Mouse (Mus musculus) CH12.LX (cell line): ENCODE measurements around the gene Pofut2.

Source experiments
- BHLHE40 ChIP-seq: IDR thresholded peaks from 2 replicates; pipeline ENCODE4 v1.6.1; 2011; ENCODE audit warnings: mild to moderate bottlenecking, low read depth, low read length, improper control_type of control experiment
- CTCF ChIP-seq, 2 experiments: IDR thresholded peaks in 1 of 2; conservative IDR thresholded peaks in 1 of 2; 2 replicates each; pipeline ENCODE4 v1.5.1; 2011 to 2012; ENCODE audit warnings: low read depth in 2 of 2, low read length in 2 of 2, improper control_type of control experiment in 1 of 2, inconsistent platforms in 1 of 2, mild to moderate bottlenecking in 1 of 2, moderate library complexity in 1 of 2
- GABPA ChIP-seq: IDR thresholded peaks from 2 replicates; pipeline ENCODE4 v1.6.1; 2012; ENCODE audit warnings: low read depth, low read length, improper control_type of control experiment, inconsistent platforms; ENCODE audit not compliant: insufficient replicate concordance
- JUN ChIP-seq: IDR thresholded peaks from 2 replicates; pipeline ENCODE4 v1.6.1; 2011; ENCODE audit warnings: low read depth, mild to moderate bottlenecking, low read length, improper control_type of control experiment, moderate library complexity; ENCODE audit not compliant: insufficient read depth
- MAZ ChIP-seq: IDR thresholded peaks from 2 replicates; pipeline ENCODE4 v1.6.1; 2012; ENCODE audit warnings: low read depth, mild to moderate bottlenecking, inconsistent platforms, low read length, improper control_type of control experiment, moderate library complexity
- NELFE ChIP-seq: IDR thresholded peaks from 2 replicates; pipeline ENCODE4 v1.6.1; 2011; ENCODE audit warnings: low read depth, low read length, improper control_type of control experiment
- POLR2A ChIP-seq: IDR thresholded peaks from 2 replicates; pipeline ENCODE4 v1.6.1; 2011; ENCODE audit warnings: low read depth, mild to moderate bottlenecking, improper control_type of control experiment, low read length
- ZC3H11A ChIP-seq: IDR thresholded peaks from 2 replicates; pipeline ENCODE4 v1.6.1; 2012; ENCODE audit warnings: low read depth, mild to moderate bottlenecking, inconsistent platforms, low read length, improper control_type of control experiment
- ZMIZ1 ChIP-seq: IDR thresholded peaks from 2 replicates; pipeline ENCODE4 v1.6.1; 2012; ENCODE audit warnings: low read depth, mild to moderate bottlenecking, inconsistent platforms, low read length, improper control_type of control experiment

DNA sequence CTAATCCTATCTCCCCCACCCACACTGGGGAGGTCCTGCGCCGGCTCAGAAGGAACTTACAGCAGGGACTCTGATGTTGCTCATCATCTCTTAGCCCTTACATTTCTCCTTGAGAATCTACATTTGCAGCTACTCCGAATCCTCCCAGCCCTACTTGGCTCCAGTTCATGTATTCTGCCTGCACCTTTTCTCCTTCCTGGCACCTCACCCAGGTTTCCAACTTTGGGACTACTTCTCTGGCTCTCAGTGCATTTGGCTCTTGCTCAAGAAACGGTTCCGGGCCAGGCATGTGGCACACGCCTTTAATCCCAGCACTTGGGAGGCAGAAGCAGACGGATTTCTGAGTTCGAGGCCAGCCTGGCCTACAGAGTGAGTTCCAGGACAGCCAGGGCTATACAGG lies 28.6 kb downstream of the Pofut2 start:
- TF ChIP-seq GABPA (no peak), CTCF (conservative IDR thresholded peaks at IDR 0.05 in 1 of 2, IDR thresholded peaks at IDR 0.05 in 1 of 2; ENCODE audit: low read depth in 2 of 2, low read length in 2 of 2) (no peak), POLR2A (no peak), ZMIZ1 (no peak), ZC3H11A (no peak), JUN (no peak), MAZ (no peak), BHLHE40 (no peak), NELFE (no peak)
